Mouse (Mus musculus) lung, adult 2 months (tissue): Measurements from ENCODE around the gene Praf2.

Experiments used
- CTCF ChIP-seq: fragments of 200-500 bp; IDR thresholded peaks from 2 replicates; pipeline ENCODE4 v1.5.1; 2011; ENCODE audit warnings: mild to moderate bottlenecking, low read length, control low read depth; ENCODE audit not compliant: insufficient read depth
- POLR2A ChIP-seq: fragments of 200-500 bp; IDR thresholded peaks from 2 replicates; pipeline ENCODE4 v1.6.1; 2011; ENCODE audit warnings: low read depth, mild to moderate bottlenecking, control low read depth, low read length, borderline replicate concordance; ENCODE audit errors: extremely low read depth

DNA sequence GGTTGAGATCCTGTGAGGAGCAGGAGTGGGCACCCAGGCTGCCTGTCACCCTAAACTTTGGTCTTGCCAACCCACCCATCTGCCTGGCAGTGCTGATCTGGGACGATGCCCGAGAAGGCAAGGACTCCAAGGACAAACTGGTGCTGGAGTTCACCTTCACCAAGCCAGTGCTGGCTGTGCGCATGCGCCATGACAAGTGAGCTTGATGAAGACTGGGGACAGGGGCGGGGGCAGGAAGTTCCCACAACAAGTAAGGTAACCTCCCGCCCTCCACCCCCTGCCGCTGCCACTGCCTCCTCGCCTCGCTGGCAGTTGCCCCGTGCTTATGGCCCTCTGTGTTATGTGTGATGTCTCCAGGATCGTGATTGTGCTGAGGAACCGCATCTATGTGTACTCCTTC lies 2.4 kb upstream of the Praf2 start:
- TF ChIP-seq POLR2A: no peak
- no peak for TF ChIP-seq CTCF
